Comparison of ENCODE assay signal across 19 mouse cellular contexts in the genomic region with DNA sequence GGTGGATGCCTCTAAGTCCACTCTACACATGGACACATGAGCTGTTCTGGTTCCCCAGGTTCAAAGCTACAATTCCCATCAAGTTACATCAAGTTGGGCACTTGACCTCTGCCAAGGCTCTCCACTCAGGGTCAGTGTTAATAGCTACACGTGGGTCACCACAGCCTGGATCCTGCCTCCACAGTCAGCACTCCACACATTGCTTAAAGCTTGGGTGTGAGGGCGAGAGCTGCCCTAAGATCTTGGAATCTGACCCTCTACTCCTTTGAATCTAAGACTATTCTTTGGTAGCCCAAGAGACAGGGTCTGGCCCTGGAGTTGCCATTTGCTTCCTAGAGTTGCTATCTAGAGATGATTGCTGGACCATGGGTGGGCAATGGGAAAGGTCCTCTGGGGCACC. TPM values are rescaled to one million over a fixed set of nuclear protein-coding genes. Genes with fewer than 3 reads are reported as not detected.
DNase-seq lines count a peak whose midpoint lies in the region; ATAC-seq and TF ChIP-seq lines count a peak whose summit lies in the region.
"Had no signal": no experiment of that assay in that cellular context is flagged by ENCODE, and none has a peak within 500 bp of the region (broad histone marks: within the 10 kb centered on the region; RNA-seq: fewer than 3 reads in every experiment).

No protein-coding gene starts in this region.

- 87% methylated on average over 2 of the region's 2 CpGs for WGBS in lung, embryonic 14.5 days
- WGBS in liver, embryonic 12.5 days (ENCODE audit: insufficient replicate concordance) = 90% methylated on average over 2 of the region's 2 CpGs

- H3K27me3 ChIP-seq in lung, embryonic 14.5 days (ENCODE audit: insufficient read depth, low read length) = no peaks in the 10 kb centered on the region
- no peaks in the 10 kb centered on the region for H3K27me3 ChIP-seq in liver, embryonic 12.5 days (replicated peaks)
- H3K27me3 ChIP-seq: limb, embryonic 12.5 days had no signal

- no peak for ATAC-seq in lung, embryonic 14.5 days (ENCODE audit: insufficient read depth)
- no peak for ATAC-seq in liver, embryonic 12.5 days

- peaks cover 16% of the 10 kb centered on the region for H3K36me3 ChIP-seq in lung, embryonic 14.5 days (ENCODE audit: insufficient read depth)
- peaks cover 28% of the 10 kb centered on the region for H3K36me3 ChIP-seq in liver, embryonic 12.5 days

- no peaks in the 10 kb centered on the region for H3K9me3 ChIP-seq in lung, embryonic 14.5 days (ENCODE audit: low read depth, low read length)
- H3K9me3 ChIP-seq in liver, embryonic 12.5 days (replicated peaks) = no peaks in the 10 kb centered on the region
- H3K9me3 ChIP-seq: limb, embryonic 12.5 days had no signal

- intact Hi-C loops in heart, postnatal 10 days (cut with DNase I) = no loop called here

- peak; percentile 92 for DNase-seq in heart, adult 11 months
- DNase-seq in heart, postnatal 10 days = no peak
- DNase-seq in lung, embryonic 14.5 days = no peak
- DNase-seq in lung, postnatal 4 days = no peak
- peak; percentile 13 for DNase-seq in naive thymus-derived CD4-positive, alpha-beta T cell, adult 2 months (ENCODE audit: low read depth)
- DNase-seq in testis, postnatal 14 days (ENCODE audit: low spot score) = no peak
- DNase-seq: cerebellum, adult 8-10 months; gastrocnemius, postnatal 25 days; kidney, adult 8-10 months; lung, postnatal 10 days; midbrain, embryonic 14.5 days; right cerebral cortex, postnatal 14 days had no signal

- H3K4me3 ChIP-seq in lung, embryonic 14.5 days (ENCODE audit: low read depth, low read length) = no peak overlapping the region
- no peak overlapping the region for H3K4me3 ChIP-seq in liver, embryonic 12.5 days

- no peak overlapping the region for H3K4me2 ChIP-seq in lung, embryonic 14.5 days
- peak overlapping the region; percentile 84 for H3K4me2 ChIP-seq in liver, embryonic 12.5 days

- peaks cover 7% of the 10 kb centered on the region for H3K4me1 ChIP-seq in lung, embryonic 14.5 days (ENCODE audit: insufficient read depth)
- H3K4me1 ChIP-seq in liver, embryonic 12.5 days = peaks cover 75% of the 10 kb centered on the region

- H3K27ac ChIP-seq in lung, embryonic 14.5 days (ENCODE audit: low read depth) = 0 out of 2 replicates have a peak overlapping the region, but pooled peaks have one; percentile 75
- peak overlapping the region; percentile 93 for H3K27ac ChIP-seq in liver, embryonic 12.5 days

- no peak for TF ChIP-seq CTCF in lung, embryonic 14.5 days (IDR thresholded peaks at IDR 0.05; ENCODE audit: low read depth)

- no peak overlapping the region for H3K9ac ChIP-seq in lung, embryonic 14.5 days
- peak overlapping the region; percentile 52; the same call in 1 of the 2 replicates for H3K9ac ChIP-seq in liver, embryonic 12.5 days
- H3K9ac ChIP-seq: limb, embryonic 12.5 days had no signal

RNA-seq across cellular contexts. Expression of a gene that starts 0.9 kb away (rescaled TPM):
- total RNA-seq in heart, postnatal 10 days (2021) = 100 to 1,000 TPM; 501 to 525 TPM
- polyA plus RNA-seq in lung, embryonic 14.5 days (2014; fragmentation: Nextera tagmentation; extraction: Ambion mirVana) = 239 and 240 TPM in 2 replicates
- 289 and 295 TPM in 2 replicates for polyA plus RNA-seq in liver, embryonic 12.5 days (2016; fragmentation: Nextera tagmentation; extraction: Ambion mirVana)

RNA-seq across cellular contexts. Expression of a gene that starts 6.3 kb away (rescaled TPM):
- 1 to 10 TPM; 1.7 to 5.1 TPM for total RNA-seq in heart, postnatal 10 days (2021)
- 3.0 TPM in 1 of 2 replicates, not detected in the other for polyA plus RNA-seq in lung, embryonic 14.5 days (2014; fragmentation: Nextera tagmentation; extraction: Ambion mirVana)
- polyA plus RNA-seq in liver, embryonic 12.5 days (2016; fragmentation: Nextera tagmentation; extraction: Ambion mirVana) = 1.4 TPM in 1 of 2 replicates, not detected in the other
- polyA plus RNA-seq: heart, embryonic 16.5 days; neural tube, embryonic 11.5 days had no signal

RNA-seq across cellular contexts. Expression of a gene that starts 15.2 kb away (rescaled TPM):
- 1 to 10 TPM; 1.0 to 1.1 TPM for total RNA-seq in heart, postnatal 10 days (2021)
- 3.4 and 4.0 TPM in 2 replicates for polyA plus RNA-seq in lung, embryonic 14.5 days (2014; fragmentation: Nextera tagmentation; extraction: Ambion mirVana)
- polyA plus RNA-seq in liver, embryonic 12.5 days (2016; fragmentation: Nextera tagmentation; extraction: Ambion mirVana) = 1.5 and 2.5 TPM in 2 replicates
- polyA plus RNA-seq: neural tube, embryonic 11.5 days had no signal

RNA-seq across cellular contexts. Expression of a gene that starts 45.9 kb away (rescaled TPM):
- not detected for total RNA-seq in heart, postnatal 10 days (2021)
- not detected in 2 replicates for polyA plus RNA-seq in lung, embryonic 14.5 days (2014; fragmentation: Nextera tagmentation; extraction: Ambion mirVana)
- polyA plus RNA-seq in liver, embryonic 12.5 days (2016; fragmentation: Nextera tagmentation; extraction: Ambion mirVana) = not detected in 2 replicates
- total RNA-seq: adrenal gland, adult 18-20 months; gastrocnemius, postnatal 25 days; left cerebral cortex, adult 2 months had no signal
- polyA plus RNA-seq: erythroblast, embryonic 14.5 days; midbrain, embryonic 14.5 days; neural tube, embryonic 11.5 days had no signal

RNA-seq across cellular contexts. Expression of a gene that starts 52.9 kb away (rescaled TPM):
- total RNA-seq in heart, postnatal 10 days (2021) = 1 to 10 TPM; 1.9 to 4.3 TPM
- polyA plus RNA-seq in lung, embryonic 14.5 days (2014; fragmentation: Nextera tagmentation; extraction: Ambion mirVana) = 0.86 and 1.6 TPM in 2 replicates
- 1.8 and 2.4 TPM in 2 replicates for polyA plus RNA-seq in liver, embryonic 12.5 days (2016; fragmentation: Nextera tagmentation; extraction: Ambion mirVana)
- polyA plus RNA-seq: erythroblast, embryonic 14.5 days; midbrain, embryonic 14.5 days had no signal

Comparison
In these comparisons a context has a peak if more than half of its experiments do, and no peak if none do; other contexts are left out.
1. DNase-seq: peak in heart, adult 11 months (single experiment) and naive thymus-derived CD4-positive, alpha-beta T cell, adult 2 months (single experiment); none in heart, postnatal 10 days (0 of 2), lung, embryonic 14.5 days (single experiment), lung, postnatal 4 days (0 of 2) and testis, postnatal 14 days (single experiment).